Mouse (Mus musculus): ENCODE results near the gene Fam19a5.

Fam19a5 gene

DNA sequence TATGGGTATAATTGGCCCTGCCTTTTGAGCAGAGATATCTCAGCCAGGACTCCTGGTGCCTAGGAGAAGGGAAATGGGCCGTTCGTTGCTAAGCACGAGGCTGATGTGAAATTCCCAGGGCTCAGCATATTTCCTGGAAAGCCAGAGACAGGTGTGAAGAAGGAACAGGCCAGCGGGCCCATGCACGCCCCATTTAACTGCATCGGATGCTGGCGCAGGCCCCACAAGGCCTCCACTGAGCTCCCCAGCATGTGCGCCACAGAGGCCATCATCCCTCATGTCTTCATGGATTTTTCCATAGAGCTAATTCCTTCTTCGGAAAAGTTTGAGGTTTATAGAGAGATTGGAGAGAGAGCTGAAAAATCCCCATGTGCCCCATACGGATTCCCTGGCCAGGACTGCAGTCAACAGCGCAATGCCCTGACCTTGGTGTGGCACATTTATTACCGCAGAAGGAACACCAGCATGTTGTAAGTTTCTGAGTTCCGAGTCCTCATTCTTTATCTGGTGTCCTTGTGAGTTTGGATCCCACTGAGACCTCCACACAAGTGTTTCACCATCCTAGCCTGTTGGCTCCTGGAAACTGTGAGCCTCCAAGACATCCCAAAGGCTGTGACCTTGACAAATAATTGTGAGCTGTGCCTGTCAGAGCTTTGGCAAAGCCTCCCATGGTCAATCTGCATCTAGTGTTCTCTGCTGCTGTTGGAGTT, 122.1 kb downstream of the Fam19a5 start:
- no peak for DNase-seq (ENCODE audit: low spot score)

DNA sequence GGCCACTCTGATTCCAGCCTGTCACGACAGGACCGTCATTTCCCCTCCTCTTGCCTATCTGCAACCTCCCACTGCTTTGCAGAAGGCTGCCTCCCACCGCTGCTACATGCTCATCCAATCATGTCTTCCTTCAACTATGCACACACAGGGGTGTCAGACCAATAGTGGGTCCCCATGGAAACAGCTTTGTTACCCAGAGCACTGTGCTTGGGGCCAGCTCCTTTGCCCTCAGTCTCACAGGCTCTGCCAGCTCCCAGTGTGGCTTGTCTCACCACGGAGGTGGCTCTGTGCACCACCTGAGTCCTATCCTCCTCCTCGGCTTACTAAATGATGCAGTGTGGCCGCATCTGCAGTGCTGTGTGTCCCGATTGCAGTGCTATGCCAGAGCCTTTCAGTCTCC, 123.3 kb downstream of the Fam19a5 start:
- DNase-seq (ENCODE audit: low spot score), result peak; percentile 28

DNA sequence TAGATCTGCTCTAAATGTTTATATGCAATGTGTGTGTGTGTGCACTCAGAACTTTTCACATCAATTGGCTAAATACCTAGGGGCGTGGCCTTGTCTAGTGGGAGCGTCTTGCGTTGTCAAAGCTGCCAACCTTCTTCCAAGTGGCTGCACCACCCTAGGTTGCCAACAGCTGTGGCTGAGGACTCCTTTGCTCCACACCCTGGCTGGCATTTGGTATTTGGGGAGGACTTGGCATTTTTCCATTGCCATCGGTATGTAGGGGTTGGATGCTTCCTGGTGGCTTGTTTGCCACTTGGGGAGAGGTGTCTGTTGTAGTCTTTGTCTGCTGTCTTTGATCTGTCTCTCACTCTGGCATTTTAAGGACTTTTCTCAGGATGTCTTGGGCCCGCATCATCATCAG, 124.0 kb downstream of the Fam19a5 start:
- DNase-seq (ENCODE audit: low spot score), result no peak

DNA sequence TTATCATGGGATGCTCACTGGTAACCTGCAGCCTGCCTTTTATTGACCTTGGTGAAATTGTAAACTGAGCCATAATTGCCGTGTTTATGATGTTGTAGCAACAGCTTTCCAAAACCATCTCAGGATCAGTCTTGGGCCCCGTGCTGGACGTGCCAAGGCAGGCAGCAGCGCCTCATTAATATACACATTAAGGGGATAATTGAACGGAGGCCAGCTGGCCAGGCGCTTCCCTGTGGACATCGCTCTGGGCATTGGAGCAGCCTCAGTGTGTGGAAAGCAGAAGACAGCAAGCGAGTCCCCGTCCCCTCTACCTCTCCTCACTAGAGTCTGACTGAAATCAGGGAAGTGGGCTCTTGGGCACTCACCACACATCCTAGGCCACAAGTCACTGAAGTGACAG, 127.8 kb downstream of the Fam19a5 start:
- peak; percentile 26 for DNase-seq (ENCODE audit: low spot score)

DNA sequence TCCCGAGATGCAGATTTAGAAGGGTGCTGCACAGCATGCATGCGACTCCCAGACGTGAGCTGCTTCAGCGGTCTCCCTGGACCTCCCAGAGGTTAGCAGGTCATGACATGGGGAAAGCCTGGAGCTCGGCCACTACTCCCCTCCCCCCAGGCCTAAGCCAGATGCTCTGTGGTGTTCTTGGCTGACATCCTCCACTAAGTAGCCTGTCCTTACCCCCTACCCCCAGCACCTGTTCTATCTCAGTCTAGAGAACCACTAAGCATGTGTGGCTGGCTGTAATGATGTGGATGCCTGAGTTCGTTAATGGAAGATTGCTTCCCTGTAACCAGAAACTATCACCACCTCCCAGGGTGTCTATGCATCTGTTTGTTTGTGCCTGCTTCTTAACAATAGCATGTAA, 134.6 kb downstream of the Fam19a5 start:
- peak; percentile 49 for DNase-seq (ENCODE audit: low spot score)

DNA sequence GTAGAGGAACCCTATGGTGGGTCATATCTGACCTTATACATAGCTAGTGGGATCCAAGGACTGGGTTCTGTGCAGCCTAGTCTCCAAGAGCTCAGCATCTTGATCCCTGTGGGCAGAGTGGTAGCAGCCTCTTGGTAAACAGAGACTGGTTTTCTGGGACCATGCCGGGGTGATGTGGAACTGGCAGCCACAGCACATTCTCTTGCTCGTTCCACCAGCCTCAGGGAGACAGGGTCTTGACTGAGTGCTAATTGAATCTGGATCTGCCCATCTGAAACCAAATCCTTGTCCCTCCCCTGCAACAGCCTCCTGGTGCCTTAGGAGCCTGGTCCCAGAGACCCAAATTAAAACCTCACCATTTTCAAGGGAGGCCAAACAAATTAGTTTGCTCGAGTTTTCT, 138.3 kb downstream of the Fam19a5 start:
- no peak for DNase-seq (ENCODE audit: low spot score)

DNA sequence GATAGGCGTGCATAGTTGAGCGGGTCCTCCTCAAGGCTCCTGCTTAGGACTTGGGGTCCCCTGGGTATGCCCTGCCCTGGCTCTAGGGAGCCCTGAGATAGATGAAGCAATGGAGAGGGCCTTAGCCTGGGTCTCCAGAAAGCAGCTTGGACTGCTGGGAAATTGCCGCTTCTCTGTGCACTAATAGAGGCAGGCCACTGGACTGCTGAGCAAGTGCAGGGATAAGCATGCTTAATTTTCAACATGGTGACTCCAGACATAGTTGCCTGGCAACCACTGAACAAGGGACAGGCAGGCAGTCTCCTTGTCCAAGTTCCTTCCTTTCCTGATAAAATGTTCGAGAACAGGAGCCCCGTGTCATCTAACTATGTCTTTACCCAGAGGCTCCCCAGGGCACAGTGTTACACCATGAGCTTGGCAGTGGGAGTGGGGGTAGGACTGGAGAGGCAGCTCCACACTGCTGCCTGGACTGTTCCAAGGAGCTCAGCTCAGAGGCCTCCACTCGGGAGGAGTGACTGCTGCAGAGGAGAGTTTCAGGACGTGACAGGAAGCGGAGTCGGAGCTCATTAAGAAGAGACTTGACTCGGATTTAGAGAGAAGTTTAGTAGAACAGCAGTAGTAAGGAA, 142.4 kb downstream of the Fam19a5 start:
- DNase-seq (ENCODE audit: low spot score), result no peak

DNA sequence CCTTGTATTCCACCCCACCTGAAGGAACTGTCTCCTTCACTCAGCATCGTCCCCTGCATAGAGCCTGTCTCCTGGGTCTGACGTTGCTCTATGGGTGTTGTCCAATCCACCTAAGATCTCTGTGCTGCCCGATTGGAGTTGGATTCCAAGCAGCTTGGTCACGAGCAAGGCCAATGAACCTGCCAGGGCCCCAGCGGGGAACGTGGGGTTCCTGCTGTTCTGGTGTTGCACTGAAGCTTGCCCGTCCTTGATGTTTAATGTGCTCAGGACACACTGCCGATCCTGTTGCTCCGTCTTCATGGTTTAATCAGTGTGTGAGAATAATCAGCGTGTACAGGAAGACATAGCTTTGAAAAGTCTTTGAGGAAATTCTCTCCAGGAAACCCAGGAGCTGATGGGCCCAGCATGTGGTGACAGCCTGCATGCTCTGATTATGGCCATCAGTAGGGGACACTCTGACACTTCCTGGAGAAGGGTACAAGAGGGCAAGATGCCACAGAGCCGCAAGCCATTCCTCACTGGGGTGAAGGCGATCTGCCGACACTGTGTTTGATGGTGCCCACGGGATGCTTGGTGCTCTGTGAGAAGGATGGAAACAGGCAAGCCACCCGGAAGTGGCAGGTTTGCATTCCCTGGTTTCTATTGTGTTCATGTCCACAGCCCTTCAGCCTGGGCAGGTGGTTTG, 147.3 kb downstream of the Fam19a5 start:
- no peak for DNase-seq (ENCODE audit: low spot score)

DNA sequence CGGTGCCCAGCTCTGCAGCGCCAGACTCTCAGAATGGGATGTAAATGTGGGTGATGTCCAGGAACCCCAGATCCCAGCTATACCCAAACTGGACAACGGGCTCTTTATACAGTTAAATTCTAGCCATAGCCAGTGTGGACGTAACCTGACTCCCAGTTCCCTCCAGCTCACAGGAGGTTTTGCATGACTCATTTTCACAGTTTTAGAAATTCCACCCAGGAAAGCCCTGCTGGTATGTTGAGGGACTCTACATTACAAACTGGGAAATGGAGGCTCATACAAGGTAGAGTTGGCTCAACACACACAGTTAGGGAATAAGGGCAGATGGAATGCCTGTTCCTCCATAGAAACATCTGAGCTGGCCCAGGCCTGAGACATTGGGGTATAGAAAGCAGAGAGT, 147.9 kb downstream of the Fam19a5 start:
- no peak for DNase-seq (ENCODE audit: low spot score)

DNA sequence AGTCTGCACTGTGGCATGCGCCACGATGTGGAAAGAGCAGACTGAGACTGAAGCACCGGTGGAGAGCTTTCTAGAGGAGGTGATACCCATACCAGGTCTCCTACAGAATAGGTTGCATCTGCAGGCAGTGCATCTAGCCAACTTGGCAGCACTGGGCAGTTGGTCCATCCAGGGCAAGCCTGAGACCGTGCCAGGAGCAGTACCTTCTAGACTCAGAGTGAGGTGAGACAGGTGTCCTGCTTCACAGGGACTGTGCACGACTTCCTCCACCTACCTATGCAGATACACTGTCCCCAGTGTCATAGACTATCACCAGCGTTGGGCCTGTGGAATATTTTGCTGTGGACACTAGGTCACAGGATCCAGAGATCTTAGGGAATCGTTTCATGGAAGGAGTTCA, 148.3 kb downstream of the Fam19a5 start:
- DNase-seq (ENCODE audit: low spot score), result no peak

DNA sequence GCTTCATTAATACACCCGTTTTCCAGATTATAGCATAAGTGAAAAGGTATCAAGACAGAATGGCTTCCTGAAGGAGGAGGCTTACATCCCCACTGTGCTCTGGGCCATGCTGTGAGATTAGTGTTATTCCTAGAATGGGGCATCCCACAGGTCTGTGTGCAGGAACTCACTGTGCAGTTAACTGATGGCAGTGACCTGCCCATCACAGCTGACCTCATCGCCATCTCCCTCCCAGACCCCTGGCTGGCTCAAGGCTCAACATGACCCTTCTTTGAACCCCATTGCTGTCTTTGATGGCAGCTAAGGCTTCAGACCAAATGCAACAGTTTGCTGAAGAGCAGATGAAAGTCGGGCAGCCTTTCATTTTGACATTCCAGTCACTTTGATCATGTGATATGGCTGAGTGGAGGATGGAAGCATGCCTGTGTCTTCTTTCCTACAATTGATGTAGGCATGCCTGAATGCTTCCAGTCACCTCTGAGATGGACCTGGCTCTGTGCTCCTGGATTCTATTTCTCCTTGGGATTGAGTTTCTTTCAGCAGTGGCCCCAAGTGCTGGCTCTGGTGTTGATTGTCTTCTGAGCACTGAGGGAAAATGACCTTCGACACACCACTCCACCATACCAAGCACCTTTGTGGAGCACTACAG, 148.9 kb downstream of the Fam19a5 start:
- DNase-seq (ENCODE audit: low spot score), result no peak

DNA sequence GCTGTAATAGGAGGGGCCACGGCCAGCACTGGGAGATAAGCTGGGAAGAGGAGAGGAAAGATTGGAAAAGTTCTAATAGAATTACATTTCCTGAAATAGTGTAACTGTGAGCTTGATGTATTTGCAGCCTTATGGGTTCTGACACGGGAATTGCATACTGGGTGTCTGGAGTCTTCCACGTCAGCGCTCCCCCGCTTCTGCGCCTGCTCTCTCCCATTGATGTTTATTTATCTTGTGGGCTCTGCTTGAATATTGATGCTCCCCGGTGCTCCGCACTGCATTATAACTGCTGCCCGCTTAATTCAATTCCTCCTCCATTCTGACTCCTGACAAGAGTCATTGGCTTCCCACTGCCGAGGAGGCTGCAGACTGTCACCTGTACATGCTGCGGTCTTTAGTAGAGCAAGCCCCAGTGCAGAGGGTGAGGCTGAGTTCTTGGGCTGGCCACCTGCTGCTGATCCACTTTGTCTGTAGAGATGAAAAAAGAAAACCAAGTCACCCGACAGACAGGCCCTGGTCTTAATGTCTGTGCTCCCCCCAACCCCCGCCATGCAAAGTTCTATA, 153.4 kb downstream of the Fam19a5 start:
- DNase-seq (ENCODE audit: low spot score), result no peak

DNA sequence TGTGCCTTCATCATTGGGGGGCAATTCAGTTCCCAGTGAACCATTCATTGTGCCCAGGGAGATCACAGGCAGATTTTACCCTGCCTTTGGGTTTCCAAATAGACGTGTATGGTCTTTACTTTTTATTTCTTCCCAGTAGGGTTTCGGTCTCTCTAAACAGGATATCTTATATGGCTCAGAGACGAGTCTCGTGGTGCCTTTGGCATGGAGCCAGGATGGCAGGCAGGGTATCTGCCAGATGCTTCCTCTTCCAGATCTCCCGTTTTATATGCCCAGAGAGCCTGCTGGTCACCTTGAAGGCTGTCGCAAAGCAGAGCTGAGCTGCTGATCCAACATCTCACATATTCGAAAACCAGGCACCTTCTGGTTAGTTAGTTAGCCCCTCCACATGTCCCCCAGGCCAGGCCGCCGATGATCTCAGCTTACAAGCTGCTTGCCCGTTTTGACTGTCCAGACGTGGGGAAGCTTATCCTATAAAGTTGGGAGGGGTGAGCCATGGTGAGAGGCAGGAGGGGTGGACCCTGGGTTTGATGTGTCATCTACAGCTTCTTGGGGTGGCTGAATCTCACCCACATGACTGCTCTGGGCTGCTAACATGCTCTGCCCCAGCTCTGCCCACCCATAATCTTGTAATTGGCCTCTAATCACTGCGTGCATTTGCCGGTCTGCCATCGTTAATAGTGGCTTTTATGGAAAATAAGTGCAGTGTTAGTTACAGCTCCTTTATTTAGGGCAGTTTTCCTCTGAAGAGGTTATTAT, 154.6 kb downstream of the Fam19a5 start:
- no peak for DNase-seq (ENCODE audit: low spot score)

DNA sequence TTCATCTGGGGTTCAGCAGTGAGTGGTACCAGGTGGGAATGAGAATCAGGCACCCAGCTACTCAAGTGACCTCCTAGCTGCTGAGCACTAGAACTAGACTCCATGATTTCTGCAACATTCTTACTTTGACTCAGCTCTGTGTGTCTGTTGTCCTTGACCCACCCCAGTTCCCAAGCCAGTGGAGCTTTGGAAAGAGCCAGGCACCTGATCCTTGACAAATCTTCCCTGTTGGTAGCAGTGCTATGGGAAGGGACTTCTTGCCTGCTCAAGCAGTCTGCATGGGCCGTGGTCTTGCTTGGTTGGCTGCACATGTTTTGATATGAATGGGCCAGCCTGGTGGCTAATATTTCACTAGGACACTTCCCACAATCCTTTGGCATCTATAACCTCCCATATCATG, 158.7 kb downstream of the Fam19a5 start:
- no peak for DNase-seq (ENCODE audit: low spot score)

DNA sequence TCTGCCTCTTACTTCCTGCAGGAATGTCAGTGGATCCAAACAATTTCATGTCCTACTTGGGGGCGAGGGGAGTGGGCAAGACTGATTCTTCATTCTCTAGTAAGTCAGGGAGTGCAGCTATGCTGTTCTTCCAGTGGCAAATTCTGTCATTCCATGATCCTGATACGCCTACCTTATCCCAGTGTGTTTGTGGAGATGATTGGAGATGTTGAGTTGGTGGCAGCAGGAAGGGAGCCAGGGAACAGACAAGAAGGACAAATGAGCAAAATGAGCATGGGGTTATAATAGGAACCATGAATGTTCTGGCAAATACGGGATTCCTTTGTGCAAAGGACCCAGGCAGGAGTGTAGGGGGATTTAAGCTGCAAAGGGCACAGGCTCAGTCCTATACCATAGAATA, 159.2 kb downstream of the Fam19a5 start:
- DNase-seq (ENCODE audit: low spot score), result no peak

DNA sequence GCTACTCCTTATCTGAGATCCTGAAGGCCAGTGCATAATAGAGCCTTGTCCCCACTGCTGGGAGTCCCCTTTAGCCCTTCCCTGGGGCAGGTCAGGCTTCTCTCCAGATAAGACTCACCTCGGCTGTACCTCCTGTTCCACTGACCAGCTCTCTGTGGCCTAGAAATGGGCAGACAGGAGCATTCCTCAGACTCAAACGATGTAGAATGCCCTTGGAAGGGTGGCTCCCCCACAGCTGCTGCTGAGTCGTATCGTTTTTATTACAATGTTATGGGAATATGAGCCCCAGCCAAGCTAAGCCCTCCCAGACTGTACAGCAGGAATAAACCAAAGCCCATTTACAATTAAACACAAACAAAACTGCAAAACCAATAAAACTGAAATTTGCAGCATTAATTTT, 167.7 kb downstream of the Fam19a5 start:
- no peak for DNase-seq (ENCODE audit: low spot score)

DNA sequence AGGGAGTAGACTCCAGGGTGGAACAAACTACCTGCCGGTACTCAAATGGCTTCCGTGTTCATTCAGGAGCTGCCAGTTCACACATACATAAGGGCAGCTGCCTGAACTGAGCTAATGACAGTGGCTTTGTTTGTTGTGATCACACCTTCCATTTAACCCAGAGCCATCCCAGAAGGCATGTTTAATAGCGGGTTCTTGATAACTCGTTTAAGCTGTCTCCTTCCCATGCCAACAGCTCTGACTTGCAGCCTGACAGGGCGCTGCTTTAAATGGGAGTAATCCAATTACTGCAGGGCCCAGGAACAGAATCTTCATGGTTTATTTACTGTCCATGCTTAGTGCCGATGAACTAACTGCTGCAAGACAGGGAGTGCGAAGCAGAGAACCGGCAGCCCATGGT, 168.1 kb downstream of the Fam19a5 start:
- DNase-seq (ENCODE audit: low spot score), result no peak

DNA sequence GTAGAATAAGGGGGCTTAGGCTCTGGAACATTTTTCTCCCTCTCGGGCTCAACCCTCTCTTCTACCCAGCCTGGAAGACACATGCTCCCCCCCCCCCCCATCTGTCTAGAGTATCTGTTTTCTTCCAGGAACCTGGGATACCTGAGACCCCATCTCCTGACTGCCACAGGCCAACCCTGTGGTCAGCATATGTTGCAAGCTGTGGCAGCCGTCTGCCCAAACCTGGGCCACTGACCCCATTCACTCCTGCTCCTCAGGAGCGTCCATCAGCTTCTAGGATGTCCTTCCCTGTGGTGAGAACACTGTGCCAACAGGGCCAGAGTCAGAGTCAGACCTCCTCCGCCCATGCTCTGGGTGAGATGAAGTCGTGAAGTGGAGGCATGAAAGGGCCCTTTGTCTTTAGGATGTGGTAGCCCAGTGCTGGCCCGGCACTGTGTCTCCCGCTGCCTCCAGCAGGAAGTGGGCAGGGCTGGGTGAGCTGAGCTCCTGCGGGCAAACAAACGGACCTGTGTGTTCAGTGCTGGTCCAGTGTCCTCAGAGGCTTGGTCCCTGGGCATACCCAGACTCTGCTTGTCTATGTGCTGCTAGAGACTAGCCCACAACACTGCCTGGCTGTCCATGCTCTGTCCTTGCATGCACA, 171.1 kb downstream of the Fam19a5 start:
- DNase-seq (ENCODE audit: low spot score), result no peak

DNA sequence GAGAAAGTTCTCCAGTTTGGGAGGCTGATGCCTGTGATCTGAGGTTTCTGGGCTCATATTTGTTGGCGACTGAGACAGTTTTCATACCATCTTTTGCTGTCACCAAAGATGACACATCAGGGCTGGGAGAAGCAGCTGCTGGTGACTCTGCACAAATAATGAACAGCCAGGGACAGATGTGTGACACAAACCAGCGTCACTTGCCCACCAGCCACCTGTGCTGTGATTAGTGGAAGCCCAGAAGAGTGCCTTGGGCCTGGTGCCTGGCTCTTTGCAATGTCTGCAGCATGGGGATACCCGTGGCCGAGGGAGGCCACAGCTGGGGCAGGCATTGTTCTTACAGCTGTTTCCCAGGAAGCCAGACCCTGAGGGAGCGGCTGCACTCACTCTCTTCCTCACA, 173.0 kb downstream of the Fam19a5 start:
- DNase-seq (ENCODE audit: low spot score), result no peak

DNA sequence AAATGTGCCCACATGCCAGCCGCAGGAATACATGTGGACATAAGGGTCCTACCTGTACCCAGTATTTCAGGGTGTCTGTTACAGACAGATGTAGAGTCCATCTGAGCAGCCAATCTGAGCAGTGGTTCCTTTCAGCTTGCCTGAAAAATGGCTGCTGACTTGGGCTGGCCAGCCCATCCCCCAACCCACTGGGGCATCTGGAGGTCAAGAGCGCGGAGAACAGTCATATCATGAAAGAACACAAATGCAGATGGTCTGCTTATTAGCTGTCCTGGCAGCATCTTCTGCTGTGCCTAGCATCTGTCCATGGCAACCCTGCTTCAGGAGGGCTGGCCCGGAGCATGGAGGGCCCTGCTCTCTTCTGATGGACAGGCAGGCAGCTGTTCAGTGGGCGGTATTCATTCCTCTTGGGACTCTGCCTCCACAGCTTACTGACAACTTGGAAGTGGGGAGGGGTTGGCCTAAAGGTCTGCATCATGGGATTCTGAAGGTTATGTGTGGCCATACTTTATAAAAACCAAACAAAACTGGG, 179.4 kb downstream of the Fam19a5 start:
- DNase-seq (ENCODE audit: low spot score), result peak; percentile 46

DNA sequence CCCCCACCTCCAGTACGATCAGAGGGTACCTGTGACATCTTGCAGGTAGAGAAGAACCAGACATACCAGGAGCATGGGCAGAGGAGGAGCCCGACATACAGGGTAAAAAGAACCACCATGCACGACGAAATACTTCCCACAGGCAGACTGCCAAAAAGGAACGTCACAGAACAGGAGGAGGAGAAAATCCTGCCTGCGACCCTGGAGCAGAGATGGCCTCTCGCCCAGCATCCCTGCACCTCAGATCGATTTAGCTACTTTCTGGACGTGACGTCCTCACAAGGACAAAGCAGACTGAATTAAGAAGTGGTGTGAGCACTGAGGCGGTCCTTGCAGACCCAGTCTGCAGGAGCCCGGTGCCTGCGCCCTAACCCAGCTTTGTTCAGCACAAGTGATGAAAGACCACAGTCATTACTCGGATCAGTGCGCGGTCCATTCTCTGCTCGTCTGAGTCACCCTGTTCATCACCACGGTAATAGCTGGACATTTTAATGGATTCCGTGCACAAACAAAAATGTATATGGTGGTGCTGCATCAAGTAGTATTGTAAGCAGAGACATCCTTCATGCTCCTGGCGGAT, 182.6 kb downstream of the Fam19a5 start:
- no peak for DNase-seq (ENCODE audit: low spot score)
